Mouse (Mus musculus): ENCODE results near the gene Myo1e. TPM values are rescaled to one million over a fixed set of nuclear protein-coding genes. Genes with fewer than 3 reads are reported as not detected.

Gene Myo1e
- 24.6 and 26.8 TPM in 2 replicates for polyA plus RNA-seq (2016; fragmentation: Nextera tagmentation; extraction: Ambion mirVana)

DNA sequence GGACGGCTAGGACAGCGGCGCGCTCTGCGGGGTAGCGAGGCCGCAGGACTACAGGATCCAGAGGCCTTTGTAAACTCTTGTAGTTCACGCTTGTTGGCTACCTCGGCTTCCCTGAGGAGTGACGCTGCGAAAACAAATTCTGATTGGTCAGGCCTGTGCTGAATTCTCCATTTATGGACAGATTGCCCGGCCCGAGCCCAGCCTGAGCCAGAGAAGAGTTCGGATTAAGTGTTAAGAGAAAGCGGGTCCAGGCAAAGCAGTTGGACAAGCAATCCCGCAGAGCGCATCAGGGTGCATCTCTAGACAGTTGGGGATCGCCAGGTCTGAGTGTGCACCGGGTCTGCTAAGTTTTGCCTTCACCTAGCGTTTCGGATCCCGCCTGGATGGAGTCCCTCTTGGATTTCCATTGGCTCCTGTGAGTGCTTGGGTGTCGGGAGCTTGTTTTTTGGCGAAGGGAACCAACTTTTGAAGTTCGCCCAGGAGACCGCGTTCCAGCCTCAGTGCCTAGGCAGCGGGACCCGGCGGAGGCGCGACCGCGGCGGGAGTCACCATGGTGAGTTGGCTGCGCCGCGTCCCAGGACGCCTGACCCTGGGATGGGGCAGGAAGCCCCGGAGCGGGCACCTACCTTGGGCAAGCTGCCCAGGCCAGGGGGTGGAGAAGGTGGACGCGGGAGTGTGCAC is at the start of gene Myo1e:
Gene Myo1e, plus strand, starts transcription at position 200 of the 681 bp plus-strand sequence.
- Histone ChIP-seq H3K9me3 (no peaks in the 10 kb centered on the region), H3K4me3 (replicated peaks) (peak within 1 kb of the TSS; percentile 82), H3K36me3 (no peaks in the 10 kb centered on the region), H3K4me1 (replicated peaks) (peaks cover 11% of the 10 kb centered on the region; the same call in 1 of the 2 replicates), H3K27ac (peak within 1 kb of the TSS; percentile 91), H3K9ac (replicated peaks) (peak within 1 kb of the TSS; percentile 85), H3K4me2 (peak within 1 kb of the TSS; percentile 98), H3K27me3 (no peaks in the 10 kb centered on the region; the same call in 1 of the 2 replicates)
- peak; percentile 92 for ATAC-seq (ENCODE audit: insufficient number of reproducible peaks, insufficient read depth, low FRiP score, low TSS enrichment, low read depth)
- under 1% methylated on average over 43 of the region's 43 CpGs for WGBS

DNA sequence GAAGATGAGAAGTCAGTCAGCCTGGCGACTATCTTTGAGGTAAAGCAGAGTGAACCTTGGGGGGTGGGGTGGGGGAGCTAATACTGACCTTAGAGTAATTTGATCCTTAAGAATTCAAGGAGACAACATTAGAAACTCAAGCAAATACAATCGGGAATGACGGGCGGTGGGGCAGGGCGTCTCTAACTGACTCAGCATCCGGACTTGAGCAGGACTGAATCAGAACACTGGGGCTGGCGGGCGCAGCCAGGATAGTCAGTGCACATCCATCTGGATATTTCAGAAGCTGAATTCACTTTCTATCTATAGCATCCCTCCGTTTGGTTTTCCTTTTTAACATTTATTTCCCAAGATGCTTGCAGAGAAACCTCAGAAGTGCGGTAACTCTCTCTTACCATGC is 47.1 kb upstream of the Myo1e start:
- 75% methylated on average over 10 of the region's 10 CpGs for WGBS
- Histone ChIP-seq H3K9ac (replicated peaks) (no peak overlapping the region), H3K4me2 (no peak overlapping the region), H3K9me3 (no peaks in the 10 kb centered on the region), H3K27me3 (no peaks in the 10 kb centered on the region), H3K27ac (no peak overlapping the region), H3K36me3 (no peaks in the 10 kb centered on the region), H3K4me1 (replicated peaks) (no peaks in the 10 kb centered on the region), H3K4me3 (replicated peaks) (no peak overlapping the region)
- ATAC-seq (ENCODE audit: insufficient number of reproducible peaks, insufficient read depth, low FRiP score, low TSS enrichment, low read depth), result no peak

DNA sequence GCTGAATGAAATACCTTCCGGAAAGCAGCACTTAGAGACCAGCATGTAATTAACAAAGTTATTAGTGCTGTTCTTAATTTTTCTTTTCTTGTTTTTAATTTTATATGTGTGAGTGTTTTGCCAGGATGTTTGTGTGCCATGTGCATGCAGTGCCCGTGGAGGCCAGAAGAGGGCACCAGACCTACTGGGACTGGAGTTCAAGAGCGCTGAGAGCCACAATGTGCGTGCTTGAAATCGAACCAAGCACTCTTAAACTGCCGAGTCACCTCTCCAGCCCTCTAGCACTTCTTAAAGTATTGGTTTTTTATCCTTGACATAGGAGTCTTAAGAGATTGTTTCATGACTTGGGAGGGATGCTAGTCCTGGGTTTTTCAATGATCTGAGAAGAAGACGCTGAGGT is 38.2 kb upstream of the Myo1e start:
- H3K27me3 ChIP-seq, result no peaks in the 10 kb centered on the region
- H3K4me3 ChIP-seq (replicated peaks), result no peak overlapping the region
- no peak overlapping the region for H3K4me2 ChIP-seq
- no peaks in the 10 kb centered on the region for H3K4me1 ChIP-seq (replicated peaks)
- H3K9ac ChIP-seq (replicated peaks), result no peak overlapping the region
- ATAC-seq (ENCODE audit: insufficient number of reproducible peaks, insufficient read depth, low FRiP score, low TSS enrichment, low read depth), result no peak
- WGBS, result 82% methylated on average over 7 of the region's 7 CpGs
- H3K9me3 ChIP-seq, result peaks cover 3% of the 10 kb centered on the region; the same call in 1 of the 2 replicates
- H3K36me3 ChIP-seq, result no peaks in the 10 kb centered on the region
- no peak overlapping the region for H3K27ac ChIP-seq

DNA sequence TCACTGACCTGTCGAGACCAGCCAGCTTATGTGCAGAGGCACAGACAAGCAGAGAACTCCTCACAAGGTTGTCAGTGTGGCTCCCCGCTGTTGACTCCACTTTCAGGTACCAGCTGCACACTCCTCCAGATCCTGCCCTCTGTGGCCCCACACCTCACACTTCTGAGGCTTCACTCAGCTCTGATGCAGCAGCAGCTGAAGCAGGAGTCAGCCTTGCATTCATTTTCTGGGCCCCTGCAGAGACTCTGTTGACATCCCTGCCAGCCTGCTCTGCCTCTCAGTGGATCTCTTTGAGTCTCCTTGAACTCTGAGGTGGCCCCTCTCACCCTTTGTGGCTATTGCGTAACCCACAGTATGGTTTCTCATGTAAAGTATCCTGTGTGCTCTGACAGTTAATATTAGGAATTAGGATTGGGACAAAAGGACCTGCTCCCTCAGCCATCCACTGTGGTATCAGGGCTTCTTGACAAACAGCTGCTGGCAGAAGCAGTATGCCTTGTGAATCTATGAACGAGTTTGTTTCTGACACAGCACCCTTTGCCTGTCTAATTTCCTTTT is 32.8 kb upstream of the Myo1e start:
- H3K27me3 ChIP-seq, result no peaks in the 10 kb centered on the region
- peaks cover 10% of the 10 kb centered on the region for H3K4me1 ChIP-seq (replicated peaks)
- H3K9ac ChIP-seq (replicated peaks), result no peak overlapping the region
- H3K9me3 ChIP-seq, result no peaks in the 10 kb centered on the region
- no peaks in the 10 kb centered on the region for H3K36me3 ChIP-seq
- no peak overlapping the region for H3K4me3 ChIP-seq (replicated peaks)
- 55% methylated on average over 4 of the region's 4 CpGs for WGBS
- no peak for ATAC-seq (ENCODE audit: insufficient number of reproducible peaks, insufficient read depth, low FRiP score, low TSS enrichment, low read depth)
- no peak overlapping the region for H3K4me2 ChIP-seq
- 0 out of 2 replicates have a peak overlapping the region, but pooled peaks have one; percentile 41 for H3K27ac ChIP-seq

DNA sequence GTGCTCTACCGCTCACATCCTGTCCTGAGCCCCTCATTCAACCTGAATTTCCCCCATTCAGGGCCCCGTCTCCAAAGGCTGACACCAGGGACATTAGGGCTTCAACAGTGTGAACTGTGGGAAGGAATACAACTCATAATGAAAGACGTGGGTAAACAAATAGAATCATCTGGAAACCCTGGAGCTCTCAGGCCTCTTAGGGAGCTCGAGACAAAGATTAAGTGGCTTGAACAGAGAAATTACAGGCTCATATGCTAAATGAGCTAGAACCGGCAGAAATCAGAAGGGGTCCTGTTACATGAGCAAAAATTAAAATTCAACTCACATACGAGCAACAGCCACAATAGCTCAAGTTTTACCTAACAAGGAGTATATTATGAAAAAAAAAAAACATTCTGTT is 32.3 kb upstream of the Myo1e start:
- no peak overlapping the region for H3K9ac ChIP-seq (replicated peaks)
- no peaks in the 10 kb centered on the region for H3K27me3 ChIP-seq
- H3K9me3 ChIP-seq, result no peaks in the 10 kb centered on the region
- WGBS, result 43% methylated on average over 6 of the region's 6 CpGs
- 0 out of 2 replicates have a peak overlapping the region, but pooled peaks have one; percentile 41 for H3K27ac ChIP-seq
- no peaks in the 10 kb centered on the region for H3K36me3 ChIP-seq
- peaks cover 10% of the 10 kb centered on the region for H3K4me1 ChIP-seq (replicated peaks)
- H3K4me2 ChIP-seq, result no peak overlapping the region
- no peak for ATAC-seq (ENCODE audit: insufficient number of reproducible peaks, insufficient read depth, low FRiP score, low TSS enrichment, low read depth)
- no peak overlapping the region for H3K4me3 ChIP-seq (replicated peaks)

DNA sequence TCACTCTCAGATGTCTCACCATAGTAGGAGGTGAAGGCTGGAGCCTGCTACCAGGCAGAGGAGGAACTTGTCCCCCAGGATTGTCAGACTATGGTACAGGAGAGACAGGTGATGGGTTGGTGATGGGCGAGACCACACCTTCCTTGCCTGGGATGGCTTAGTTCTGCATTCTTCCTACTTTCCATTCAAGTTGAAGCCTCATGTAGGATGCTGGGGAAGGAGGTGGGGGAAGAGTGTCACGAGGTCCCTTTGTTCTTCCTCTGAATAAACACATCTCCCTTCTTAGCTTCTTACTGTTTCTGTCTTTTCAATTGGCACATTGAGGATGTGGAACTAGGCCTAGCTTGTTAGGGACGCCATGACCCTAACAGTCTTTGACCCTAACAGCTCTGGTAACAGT is 30.9 kb upstream of the Myo1e start:
- Histone ChIP-seq H3K9me3 (no peaks in the 10 kb centered on the region), H3K9ac (replicated peaks) (no peak overlapping the region), H3K36me3 (no peaks in the 10 kb centered on the region), H3K27ac (no peak overlapping the region), H3K4me1 (replicated peaks) (peaks cover 15% of the 10 kb centered on the region), H3K4me2 (no peak overlapping the region), H3K4me3 (replicated peaks) (no peak overlapping the region), H3K27me3 (no peaks in the 10 kb centered on the region)
- no peak for ATAC-seq (ENCODE audit: insufficient number of reproducible peaks, insufficient read depth, low FRiP score, low TSS enrichment, low read depth)
- 75% methylated on average over 3 of the region's 3 CpGs for WGBS

DNA sequence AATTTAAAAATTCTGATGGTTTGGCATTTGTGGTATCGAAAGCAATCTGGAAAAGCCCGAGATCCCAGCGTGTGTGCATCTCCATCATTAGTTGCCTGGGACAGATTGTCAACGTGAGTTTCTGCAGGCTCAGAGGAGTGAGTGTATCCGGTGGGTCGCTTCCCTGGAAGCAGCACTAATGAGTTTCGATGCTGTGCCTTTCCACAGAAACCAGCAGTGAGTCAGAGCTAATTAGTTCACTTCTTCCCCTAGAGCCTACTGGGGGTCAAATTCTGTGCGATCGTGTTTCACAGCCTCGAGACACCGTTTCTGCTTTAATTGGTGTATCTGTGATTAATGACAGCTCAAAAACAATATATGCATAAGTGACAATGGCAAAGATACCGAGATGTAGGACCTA is 25.4 kb upstream of the Myo1e start:
- Histone ChIP-seq H3K4me1 (replicated peaks) (peaks cover 13% of the 10 kb centered on the region; the same call in 1 of the 2 replicates), H3K9me3 (no peaks in the 10 kb centered on the region), H3K27me3 (no peaks in the 10 kb centered on the region), H3K9ac (replicated peaks) (no peak overlapping the region), H3K4me3 (replicated peaks) (no peak overlapping the region), H3K4me2 (no peak overlapping the region), H3K27ac (no peak overlapping the region), H3K36me3 (no peaks in the 10 kb centered on the region)
- 35% methylated on average over 12 of the region's 12 CpGs for WGBS
- no peak for ATAC-seq (ENCODE audit: insufficient number of reproducible peaks, insufficient read depth, low FRiP score, low TSS enrichment, low read depth)

DNA sequence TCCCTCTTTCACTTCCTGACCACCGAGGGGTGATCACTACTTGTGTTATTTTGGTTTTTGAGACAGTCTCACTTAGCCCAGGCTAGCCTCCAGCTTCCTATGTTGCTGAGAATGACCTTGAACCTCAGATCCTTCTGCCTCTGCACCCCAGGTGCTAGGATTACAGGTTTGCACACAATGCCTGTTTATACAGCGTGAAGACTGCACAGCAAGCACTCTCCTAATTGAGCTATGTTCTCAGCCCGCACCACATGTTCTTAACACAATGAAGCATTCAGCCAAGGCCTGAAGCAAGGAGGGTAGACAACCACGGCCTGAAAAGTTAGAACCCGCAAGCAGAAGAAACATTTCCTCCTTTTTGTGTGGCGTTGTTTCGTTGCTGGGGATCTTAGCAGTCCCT is 24.5 kb upstream of the Myo1e start:
- Histone ChIP-seq H3K9me3 (no peaks in the 10 kb centered on the region), H3K27me3 (no peaks in the 10 kb centered on the region), H3K36me3 (no peaks in the 10 kb centered on the region), H3K9ac (replicated peaks) (no peak overlapping the region), H3K4me2 (no peak overlapping the region), H3K27ac (0 out of 2 replicates have a peak overlapping the region, but pooled peaks have one; percentile 35), H3K4me3 (replicated peaks) (no peak overlapping the region), H3K4me1 (replicated peaks) (peaks cover 13% of the 10 kb centered on the region; the same call in 1 of the 2 replicates)
- 51% methylated on average over 7 of the region's 7 CpGs for WGBS
- no peak; the same call in 1 of the 2 replicates for ATAC-seq (ENCODE audit: insufficient number of reproducible peaks, insufficient read depth, low FRiP score, low TSS enrichment, low read depth)

DNA sequence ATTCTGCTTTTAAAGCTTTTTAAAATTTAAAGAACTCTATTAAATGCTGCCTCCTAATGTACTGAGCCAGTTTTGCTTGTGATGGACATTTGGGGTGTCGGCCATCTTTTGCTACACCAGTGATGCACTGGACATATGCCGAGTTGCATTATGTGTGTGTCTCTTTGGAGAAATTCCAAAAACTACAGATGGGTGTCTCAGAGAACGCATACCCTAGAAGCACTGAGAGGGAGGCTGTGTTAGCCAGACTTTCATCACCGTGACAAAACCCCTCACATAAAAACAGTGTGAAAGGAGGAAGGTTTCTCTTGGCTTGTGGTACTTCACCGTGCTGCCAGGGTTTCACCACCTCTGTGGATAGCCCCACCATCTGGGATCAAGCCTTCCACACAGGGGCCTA is 14.8 kb upstream of the Myo1e start:
- H3K9me3 ChIP-seq, result no peaks in the 10 kb centered on the region
- H3K4me2 ChIP-seq, result no peak overlapping the region
- H3K27me3 ChIP-seq, result no peaks in the 10 kb centered on the region
- H3K36me3 ChIP-seq, result no peaks in the 10 kb centered on the region
- no peaks in the 10 kb centered on the region for H3K4me1 ChIP-seq (replicated peaks)
- H3K27ac ChIP-seq, result no peak overlapping the region
- WGBS, result 89% methylated on average over 5 of the region's 5 CpGs
- H3K4me3 ChIP-seq (replicated peaks), result no peak overlapping the region
- H3K9ac ChIP-seq (replicated peaks), result no peak overlapping the region
- ATAC-seq (ENCODE audit: insufficient number of reproducible peaks, insufficient read depth, low FRiP score, low TSS enrichment, low read depth), result no peak

DNA sequence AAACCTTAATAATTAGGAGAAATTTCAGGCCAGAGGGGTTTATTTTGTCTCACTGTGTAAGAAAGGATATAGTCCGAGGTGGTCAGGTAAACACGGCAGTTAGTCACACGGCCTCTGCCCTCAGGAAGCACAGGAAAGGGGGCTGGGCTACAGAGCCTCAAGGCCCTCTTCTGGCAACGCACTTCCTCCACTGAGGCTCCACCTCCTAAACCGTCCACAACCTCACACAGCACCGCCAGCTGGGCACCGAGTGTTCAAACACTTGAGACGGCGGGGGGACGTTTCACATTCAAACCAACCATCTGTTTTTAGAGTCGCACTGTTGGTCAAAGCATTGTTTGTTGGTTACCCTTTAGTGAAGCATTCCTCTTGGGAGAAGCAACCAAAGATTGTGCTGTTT is 12.5 kb upstream of the Myo1e start:
- no peak overlapping the region for H3K9ac ChIP-seq (replicated peaks)
- H3K9me3 ChIP-seq, result no peaks in the 10 kb centered on the region
- H3K4me3 ChIP-seq (replicated peaks), result no peak overlapping the region
- no peaks in the 10 kb centered on the region for H3K27me3 ChIP-seq
- no peaks in the 10 kb centered on the region for H3K36me3 ChIP-seq
- no peaks in the 10 kb centered on the region for H3K4me1 ChIP-seq (replicated peaks)
- no peak overlapping the region for H3K27ac ChIP-seq
- no peak overlapping the region for H3K4me2 ChIP-seq
- WGBS, result 86% methylated on average over 11 of the region's 11 CpGs
- no peak for ATAC-seq (ENCODE audit: insufficient number of reproducible peaks, insufficient read depth, low FRiP score, low TSS enrichment, low read depth)

DNA sequence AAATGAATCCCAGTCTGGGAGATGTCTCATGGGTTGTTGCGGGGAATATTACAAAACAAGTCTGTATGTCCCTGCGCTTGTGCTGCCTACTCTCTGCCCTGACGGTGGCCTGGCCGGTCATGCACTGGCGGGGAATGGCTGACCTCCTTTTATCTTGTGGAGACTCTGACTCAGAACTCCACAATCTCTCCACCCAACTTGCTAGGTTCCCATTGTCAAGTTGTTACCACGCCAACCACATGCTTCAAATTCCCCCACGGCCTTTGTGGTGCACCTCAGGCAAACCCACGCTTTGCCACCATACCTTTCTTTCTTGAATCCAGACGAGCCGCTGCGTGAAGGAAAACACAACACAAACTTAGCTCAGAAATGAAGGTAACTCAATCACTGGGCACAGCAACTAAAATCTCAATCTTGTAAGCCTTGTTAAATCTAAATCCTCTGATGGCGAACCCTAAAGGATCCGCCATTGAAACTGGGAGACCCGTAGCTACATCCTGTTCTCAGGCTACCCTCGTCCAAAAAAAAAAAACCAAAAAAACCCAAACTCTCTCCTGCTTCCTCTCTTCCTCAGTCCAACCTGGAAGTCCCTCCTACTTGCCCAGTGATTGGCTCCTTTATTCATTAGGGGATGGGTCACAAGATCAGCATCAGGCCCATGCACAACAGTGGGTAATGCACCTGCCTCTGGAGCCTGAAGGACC is 10.0 kb upstream of the Myo1e start:
- no peaks in the 10 kb centered on the region for H3K9me3 ChIP-seq
- no peaks in the 10 kb centered on the region for H3K4me1 ChIP-seq (replicated peaks)
- H3K36me3 ChIP-seq, result no peaks in the 10 kb centered on the region
- WGBS, result 83% methylated on average over 15 of the region's 15 CpGs
- H3K9ac ChIP-seq (replicated peaks), result no peak overlapping the region
- H3K4me2 ChIP-seq, result no peak overlapping the region
- H3K27me3 ChIP-seq, result no peaks in the 10 kb centered on the region
- no peak overlapping the region for H3K27ac ChIP-seq
- H3K4me3 ChIP-seq (replicated peaks), result no peak overlapping the region
- ATAC-seq (ENCODE audit: insufficient number of reproducible peaks, insufficient read depth, low FRiP score, low TSS enrichment, low read depth), result no peak

Measured in limb, embryonic 12.5 days (tissue).